Mouse (Mus musculus): ENCODE results near the gene Tiam1.

GRCm38 (mm10) chr16:89848179-89848578, 295.4 kb downstream of the Tiam1 start:
- TF ChIP-seq POLR2A (IDR thresholded peaks at IDR 0.05; ENCODE audit: low read depth, low read length) (no peak), CTCF (IDR thresholded peaks at IDR 0.05; ENCODE audit: extremely low read depth, insufficient read length, insufficient replicate concordance, low read depth, low read length) (no peak)

Data from small intestine, adult 2 months (tissue).